Mouse (Mus musculus): ENCODE measurements at regions not wholly inside any gene's neighbourhood (a gene's known extent, or its start where the extent isn't known, plus 50 kb on each side); places are given as distances from the start of the nearest gene placed in this dataset.

- DNase-seq = no peak
These were observed 206.3 kb downstream of the Hhipl2 start for GRCm38 (mm10) chr1:183624266-183624665.

GRCm38 (mm10) chr1:183633810-183634209 lies 215.8 kb downstream of the Hhipl2 start:
- no peak for DNase-seq

DNA sequence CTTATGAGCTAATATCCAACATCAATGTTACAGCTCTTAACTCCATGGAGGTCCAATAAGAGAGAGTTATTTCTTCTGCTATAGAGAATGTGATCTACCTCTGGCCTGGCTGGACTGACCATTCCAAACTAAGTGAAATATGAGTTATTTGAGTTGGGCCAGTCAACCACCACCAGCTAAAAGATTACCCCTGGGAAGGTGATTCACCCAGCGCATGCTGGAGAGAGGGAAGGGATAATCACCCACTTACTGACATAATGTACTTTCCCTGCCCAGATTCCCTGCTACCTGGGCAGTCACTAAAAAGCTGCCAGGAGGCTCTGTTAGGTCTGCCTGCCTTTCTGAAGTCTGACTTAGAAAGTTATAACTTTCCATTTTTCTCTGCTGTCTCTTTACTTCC lies 216.8 kb downstream of the Hhipl2 start:
- DNase-seq = no peak

DNA sequence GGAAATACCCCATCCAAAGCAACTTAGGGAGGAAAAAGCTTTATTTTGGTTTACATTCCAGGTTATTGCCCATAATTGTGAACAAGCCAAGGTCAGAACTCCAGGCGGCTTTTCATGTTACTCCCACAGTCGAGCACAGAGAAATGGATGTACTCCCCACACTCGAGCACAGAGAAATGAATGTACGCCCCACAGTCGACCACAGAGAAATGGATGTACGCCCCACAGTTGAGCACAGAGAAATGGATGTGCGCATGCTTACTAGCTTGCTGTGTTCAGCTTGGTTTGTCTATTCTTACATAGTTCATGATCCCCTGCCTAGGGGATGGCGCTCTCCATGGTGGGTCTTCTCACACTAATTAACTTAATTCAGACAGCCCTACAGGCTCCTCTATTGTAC lies 219.2 kb downstream of the Hhipl2 start:
- no peak for DNase-seq

GRCm38 (mm10) chr1:183639332-183639731 lies 221.3 kb downstream of the Hhipl2 start:
- no peak for DNase-seq

DNA sequence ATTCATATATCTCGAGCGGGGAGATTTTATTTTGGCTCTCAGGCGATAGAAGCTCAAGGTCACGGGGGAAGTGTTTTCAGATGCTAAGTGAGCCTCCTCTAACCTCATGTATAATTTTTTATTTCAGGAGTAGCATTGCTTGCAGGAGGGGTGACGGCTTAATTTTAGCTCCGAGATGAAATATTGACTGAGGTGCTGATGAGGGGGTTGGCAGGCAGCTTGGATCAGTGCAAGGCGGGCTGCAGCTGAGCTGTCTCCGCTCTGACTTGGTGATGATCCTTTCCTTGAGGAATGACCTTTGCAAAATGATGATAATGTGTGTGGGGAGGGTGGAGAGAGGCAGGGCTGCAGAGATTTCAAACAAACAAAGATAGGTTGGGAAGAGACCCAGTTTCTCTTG lies 222.6 kb downstream of the Hhipl2 start:
- no peak for DNase-seq

GRCm38 (mm10) chr1:183644001-183644400 lies 226.0 kb downstream of the Hhipl2 start:
- no peak for DNase-seq

GRCm38 (mm10) chr1:183653878-183654277 lies 235.9 kb downstream of the Hhipl2 start:
- DNase-seq = no peak

GRCm38 (mm10) chr1:183657043-183657442 lies 239.0 kb downstream of the Hhipl2 start:
- peak; percentile 19 to 54 for DNase-seq

- DNase-seq = no peak
These were observed 242.5 kb downstream of the Hhipl2 start for GRCm38 (mm10) chr1:183660541-183660940.

DNA sequence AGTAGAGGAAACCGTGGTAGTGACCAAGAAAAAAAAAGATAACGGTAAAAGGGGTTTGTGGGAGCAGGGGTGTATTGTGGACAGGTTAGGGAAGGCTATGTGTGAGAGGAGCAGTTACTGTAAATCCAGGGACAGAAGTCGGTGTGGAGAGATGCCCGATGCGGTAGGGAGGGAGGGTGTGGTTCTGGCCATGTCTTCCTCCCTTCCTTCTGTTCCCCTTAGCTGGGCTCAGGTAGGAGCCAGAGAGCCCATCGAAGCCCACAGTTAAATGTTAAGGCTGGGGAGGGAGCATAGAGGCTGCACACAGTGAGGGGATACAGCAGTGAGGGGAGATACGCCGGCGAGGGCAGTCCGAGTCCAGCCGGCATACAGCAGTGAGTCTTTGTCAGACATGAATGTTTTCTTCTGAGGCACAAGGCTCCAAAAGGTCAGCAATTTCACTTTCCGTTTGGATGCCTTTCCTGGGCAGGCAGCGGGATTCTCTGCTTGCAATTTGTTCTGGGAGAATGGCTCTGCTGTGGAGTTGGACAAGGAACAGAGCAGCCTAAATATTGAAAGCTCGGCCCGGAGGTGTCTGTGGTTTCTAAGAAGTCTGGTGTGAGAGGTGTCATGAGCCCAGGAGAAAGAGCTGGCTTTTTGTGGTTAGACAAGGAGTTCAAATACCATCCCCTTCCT lies 244.5 kb downstream of the Hhipl2 start:
- DNase-seq = no peak

DNA sequence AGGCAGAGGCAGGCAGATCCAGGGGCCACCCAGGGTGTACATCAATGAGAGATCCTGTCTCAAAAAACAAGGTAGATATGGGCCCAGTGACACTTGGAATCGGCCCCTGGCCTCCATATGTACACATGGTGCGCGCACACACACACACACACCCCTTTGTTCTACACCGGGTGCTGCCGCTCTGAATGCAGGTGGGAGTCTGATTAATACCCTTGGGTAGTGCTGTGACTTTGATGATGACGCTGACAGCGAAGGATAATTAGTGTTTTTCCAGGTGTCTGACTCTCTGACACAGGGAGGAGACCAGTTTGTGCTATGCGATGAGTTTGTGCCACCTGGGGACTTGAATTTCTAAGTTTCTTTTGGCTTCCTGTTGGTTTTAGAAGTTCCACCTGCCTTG lies 251.3 kb downstream of the Hhipl2 start:
- DNase-seq = no peak

DNA sequence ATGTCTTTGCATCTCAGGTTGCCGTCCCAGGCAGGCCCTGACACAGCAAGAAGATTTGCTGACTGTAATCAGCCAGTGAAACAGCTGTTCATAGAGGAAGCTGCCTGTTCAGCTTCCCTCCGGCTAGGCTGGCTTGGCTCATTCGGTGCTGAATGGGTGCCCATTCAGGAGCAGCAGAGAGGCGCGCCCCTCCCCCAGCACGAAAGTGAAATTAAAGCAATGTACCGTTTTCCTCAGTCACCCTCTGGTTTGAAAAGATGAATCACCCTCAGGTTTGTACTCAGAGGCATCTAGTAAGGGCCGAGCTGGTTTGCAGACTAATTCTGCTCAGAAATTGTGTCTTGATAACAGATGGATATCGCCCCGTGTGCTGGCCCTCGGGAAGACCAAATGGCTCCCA lies 251.7 kb downstream of the Hhipl2 start:
- peak; percentile 7 to 21 for DNase-seq

DNA sequence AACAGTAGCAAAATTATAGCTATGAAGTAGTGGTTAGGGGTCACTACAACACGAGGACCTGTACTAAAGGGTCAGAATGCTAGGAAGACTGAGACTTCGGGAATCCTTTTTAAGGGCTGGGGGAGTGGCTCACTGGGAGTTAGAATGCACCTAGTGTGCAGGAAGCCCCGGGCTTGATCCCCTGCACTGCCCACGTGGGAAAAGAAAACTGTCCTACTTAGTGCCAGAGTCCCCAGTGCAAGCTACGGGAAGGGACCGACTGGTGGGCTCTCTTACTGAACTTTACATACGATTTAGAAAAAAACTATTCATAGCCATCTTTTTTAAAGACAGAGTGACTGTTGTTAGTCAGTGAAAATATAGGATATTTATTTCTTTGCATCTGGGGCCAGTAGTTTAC lies 252.5 kb downstream of the Hhipl2 start:
- DNase-seq = no peak

DNA sequence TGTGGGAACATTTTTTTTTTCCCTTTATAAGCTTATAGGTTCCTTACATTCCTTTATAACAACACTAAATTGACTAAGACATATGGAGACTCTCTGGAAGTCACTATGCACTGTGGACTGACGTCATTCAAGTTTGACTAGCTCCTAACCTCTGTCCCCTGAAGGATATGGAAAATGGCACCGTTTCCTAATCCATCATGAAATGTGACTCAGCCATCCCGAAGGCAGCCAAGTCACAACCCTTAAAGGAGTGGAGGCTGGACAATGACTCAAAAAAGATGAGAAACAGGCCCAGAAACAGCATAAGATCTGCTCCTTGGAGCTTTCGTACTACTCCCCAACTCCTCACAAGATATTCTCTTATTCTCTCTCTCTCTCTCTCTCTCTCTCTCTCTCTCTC lies 253.5 kb downstream of the Hhipl2 start:
- no peak for DNase-seq

- DNase-seq = no peak
These were observed 254.5 kb downstream of the Hhipl2 start for GRCm38 (mm10) chr1:183672521-183672920.

DNA sequence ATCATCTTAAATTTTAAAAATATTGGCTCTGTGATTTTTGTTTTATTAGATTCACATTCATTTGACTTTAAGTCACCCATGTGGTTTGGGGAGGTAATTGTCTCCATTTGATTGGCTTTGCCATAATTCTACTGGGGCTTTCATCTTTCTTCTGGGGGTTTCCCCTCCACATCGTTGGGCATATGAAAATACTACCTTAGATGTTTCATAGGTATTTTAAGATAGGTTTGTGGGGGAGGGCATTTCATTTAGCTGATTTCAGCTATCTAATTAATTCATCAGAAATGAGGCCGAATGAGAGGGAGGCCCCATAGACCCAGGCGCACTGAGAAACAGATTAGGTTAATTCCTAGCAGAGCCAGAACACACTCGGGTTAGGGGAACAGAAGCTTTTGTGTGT lies 259.6 kb downstream of the Hhipl2 start:
- no peak for DNase-seq

DNA sequence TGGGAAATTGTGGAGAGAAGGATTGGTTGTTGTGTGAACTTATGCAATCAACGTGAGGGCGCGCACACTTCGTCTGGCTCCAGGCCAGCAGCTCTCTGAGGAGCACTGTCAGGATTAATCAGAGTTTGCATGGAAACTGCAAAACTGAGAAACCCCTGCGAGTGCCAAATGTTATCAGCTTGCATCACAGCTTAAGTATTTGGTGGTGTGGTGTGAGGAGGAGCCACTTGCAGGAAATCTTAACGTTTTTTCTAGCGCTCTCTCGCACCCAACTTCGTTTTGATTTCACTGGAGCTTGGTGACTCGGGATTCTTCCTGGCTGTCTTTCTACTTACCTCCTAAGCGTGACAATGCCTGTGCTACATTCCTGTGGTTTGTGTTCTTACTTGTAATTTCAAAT lies 261.9 kb downstream of the Hhipl2 start:
- DNase-seq = no peak

GRCm38 (mm10) chr1:183686056-183686455 lies 268.0 kb downstream of the Hhipl2 start:
- DNase-seq = no peak

DNA sequence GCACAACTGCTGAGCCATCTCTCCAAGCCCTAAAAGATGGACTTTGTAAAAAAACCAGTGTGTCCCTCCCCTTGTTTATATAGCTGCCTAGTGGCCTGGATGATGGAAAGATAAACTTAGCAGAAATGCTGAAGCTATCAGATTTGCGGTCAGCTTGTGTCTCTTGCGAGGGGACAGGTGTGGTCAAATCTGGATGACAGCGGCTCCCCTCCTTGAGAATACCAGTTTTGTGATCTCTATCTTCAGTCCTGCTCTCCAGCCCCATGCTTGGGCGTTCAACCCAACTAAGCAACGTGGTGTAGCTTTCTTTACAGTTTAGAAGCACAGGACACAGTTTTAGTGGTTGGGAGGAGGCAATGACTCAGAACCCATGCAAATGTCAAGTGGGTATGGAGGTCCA lies 274.7 kb downstream of the Hhipl2 start:
- DNase-seq = no peak

- DNase-seq = peak in 1 of 2 experiments; percentile 35
These were observed 281.3 kb downstream of the Hhipl2 start for GRCm38 (mm10) chr1:183699284-183699683.

DNA sequence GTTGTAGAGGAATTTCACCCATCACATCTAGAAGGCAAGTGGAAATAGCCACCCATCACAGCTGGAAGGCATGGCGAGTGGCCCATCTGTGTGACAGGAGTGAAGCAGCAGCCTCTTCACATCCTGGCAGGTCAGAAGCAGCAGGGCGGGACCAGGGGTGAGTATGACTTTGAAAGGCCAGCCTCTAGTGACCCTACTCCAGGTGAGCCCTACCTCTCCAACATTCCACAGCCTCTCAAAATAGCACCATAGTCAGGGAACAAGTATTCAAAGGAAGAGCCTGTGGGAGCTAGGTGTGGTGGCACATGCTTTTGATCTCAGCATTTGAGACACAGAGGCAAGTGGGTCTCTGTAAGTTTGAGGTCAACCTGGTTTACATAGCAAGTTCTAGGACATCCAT lies 284.9 kb downstream of the Hhipl2 start:
- DNase-seq = no peak

- DNase-seq = no peak
These were observed 294.9 kb downstream of the Hhipl2 start for GRCm38 (mm10) chr1:183712895-183713294.

DNA sequence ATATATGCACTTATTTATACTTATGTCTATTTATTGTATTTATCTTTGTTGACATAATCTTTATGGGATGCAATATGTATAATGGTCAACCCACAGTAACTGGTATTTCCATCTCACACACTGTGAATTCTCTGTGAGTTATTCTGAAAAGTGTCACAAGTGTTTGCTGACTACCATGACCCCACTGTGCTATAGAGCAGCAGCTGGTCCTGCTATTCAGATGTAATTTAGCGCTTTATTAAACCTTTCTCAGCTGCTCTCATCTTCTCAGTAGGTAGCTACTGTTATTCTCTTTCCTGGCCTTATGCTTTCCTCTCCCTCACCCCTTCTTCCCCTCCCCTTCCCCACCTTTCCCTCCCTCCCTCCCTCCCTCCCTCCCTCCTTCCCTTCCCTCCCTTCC lies 296.0 kb upstream of the Dusp10 start:
- no peak for DNase-seq

DNA sequence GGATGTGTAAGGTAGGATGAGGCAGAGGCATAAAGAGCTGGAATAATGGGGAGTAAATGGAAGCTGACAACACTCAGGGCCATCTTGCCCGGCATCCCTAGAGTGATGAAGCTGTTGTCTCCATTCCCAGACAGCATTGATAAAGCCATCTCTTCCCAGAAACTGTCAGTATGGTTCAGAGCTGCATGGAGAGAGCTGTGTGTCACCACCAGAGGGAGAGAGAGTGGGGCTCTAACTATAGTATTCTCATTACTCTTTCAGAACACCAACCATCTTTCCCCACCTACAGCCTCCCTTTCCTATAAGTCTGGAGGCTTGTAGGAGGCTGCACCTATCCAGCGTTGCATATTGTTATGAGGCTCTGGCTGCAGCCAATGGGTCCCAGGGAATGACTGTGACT lies 264.0 kb upstream of the Dusp10 start:
- DNase-seq = no peak
